In genomic region chr8:111157617-111158016, GRCm38 (mm10) we compare ENCODE assay signal across 9 mouse cellular contexts.
DNase-seq lines count a peak whose midpoint lies in the region; ATAC-seq and TF ChIP-seq lines count a peak whose summit lies in the region.
"Had no signal": no experiment of that assay in that cellular context is flagged by ENCODE, and none has a peak within 500 bp of the region (broad histone marks: within the 10 kb centered on the region; RNA-seq: fewer than 3 reads in every experiment).

No protein-coding gene starts in this region.

- H3K36me3 ChIP-seq in forebrain, embryonic 11.5 days (ENCODE audit: control insufficient read depth, insufficient read depth, low read length) = peaks cover 8% of the 10 kb centered on the region
- peaks cover 25% of the 10 kb centered on the region for H3K36me3 ChIP-seq in forebrain, embryonic 16.5 days (ENCODE audit: control insufficient read depth, insufficient read depth)

- no peak overlapping the region for H3K9ac ChIP-seq in forebrain, embryonic 11.5 days (ENCODE audit: low read length)
- no peak overlapping the region for H3K9ac ChIP-seq in forebrain, embryonic 16.5 days (replicated peaks; ENCODE audit: low read depth, low read length)
- H3K9ac ChIP-seq: hindbrain, embryonic 15.5 days had no signal

- WGBS in forebrain, embryonic 11.5 days = 46% methylated on average over 14 of the region's 14 CpGs
- WGBS in forebrain, embryonic 16.5 days = 47% methylated on average over 14 of the region's 14 CpGs
- WGBS in bone marrow, adult 2 months = 69% methylated on average over 14 of the region's 14 CpGs

- peak; percentile 82 for DNase-seq in forebrain, embryonic 11.5 days (ENCODE audit: low spot score)
- peak; percentile 35 to 54 for DNase-seq in heart, postnatal 36 days
- peak; percentile 28 for DNase-seq in left cerebral cortex, adult 11 months (ENCODE audit: low spot score)
- DNase-seq in spleen, postnatal 10 days (ENCODE audit: low spot score in 2 of 2) = peak; percentile 35 to 75

- no peak overlapping the region for H3K27ac ChIP-seq in forebrain, embryonic 11.5 days (ENCODE audit: low read depth, low read length)
- H3K27ac ChIP-seq in forebrain, embryonic 16.5 days (ENCODE audit: low read length) = no peak overlapping the region
- no peak overlapping the region for H3K27ac ChIP-seq in bone marrow, adult 2 months (ENCODE audit: control insufficient read depth, insufficient read depth, low read depth, low read length, poor library complexity)
- H3K27ac ChIP-seq in embryonic fibroblast, embryonic 13.5 days (ENCODE audit: insufficient read depth, low read length) = no peak overlapping the region
- H3K27ac ChIP-seq: hindbrain, embryonic 15.5 days had no signal

- TF ChIP-seq CTCF in bone marrow, adult 2 months (IDR thresholded peaks at IDR 0.05; ENCODE audit: control insufficient read depth, insufficient read depth, low read length) = peak; percentile 65
- TF ChIP-seq CTCF in embryonic fibroblast, embryonic 13.5 days (IDR thresholded peaks at IDR 0.05; ENCODE audit: borderline replicate concordance, insufficient read depth, low read length) = peak; percentile 88; the same call in 1 of the 2 replicates

- no peaks in the 10 kb centered on the region for H3K9me3 ChIP-seq in forebrain, embryonic 11.5 days (ENCODE audit: control insufficient read depth, low read length)
- no peaks in the 10 kb centered on the region for H3K9me3 ChIP-seq in forebrain, embryonic 16.5 days (ENCODE audit: control insufficient read depth, low read length)
- H3K9me3 ChIP-seq: hindbrain, embryonic 15.5 days had no signal

- H3K4me2 ChIP-seq in forebrain, embryonic 11.5 days (ENCODE audit: low read depth, low read length, severe bottlenecking) = no peak overlapping the region
- no peak overlapping the region for H3K4me2 ChIP-seq in forebrain, embryonic 16.5 days (ENCODE audit: low read length)
- H3K4me2 ChIP-seq: hindbrain, embryonic 15.5 days had no signal

- no peak overlapping the region for H3K4me3 ChIP-seq in forebrain, embryonic 11.5 days (ENCODE audit: low read depth, low read length)
- H3K4me3 ChIP-seq in forebrain, embryonic 16.5 days (replicated peaks; ENCODE audit: low read length) = no peak overlapping the region
- H3K4me3 ChIP-seq in bone marrow, adult 2 months (replicated peaks; ENCODE audit: control insufficient read depth, low read depth, low read length) = no peak overlapping the region
- H3K4me3 ChIP-seq in embryonic fibroblast, embryonic 13.5 days (ENCODE audit: insufficient read depth, low read length) = no peak overlapping the region
- H3K4me3 ChIP-seq: hindbrain, embryonic 15.5 days had no signal

- TF ChIP-seq POLR2A in bone marrow, adult 2 months (IDR thresholded peaks at IDR 0.05; ENCODE audit: borderline replicate concordance, control insufficient read depth, low read depth, low read length) = no peak
- no peak for TF ChIP-seq POLR2A in embryonic fibroblast, embryonic 13.5 days (IDR thresholded peaks at IDR 0.05; ENCODE audit: low read depth, low read length)

- intact Hi-C loops in heart, postnatal 36 days (cut with DNase I) = no loop called here

- no peaks in the 10 kb centered on the region for H3K27me3 ChIP-seq in forebrain, embryonic 11.5 days (ENCODE audit: control insufficient read depth, insufficient read depth, low read length)
- no peaks in the 10 kb centered on the region for H3K27me3 ChIP-seq in forebrain, embryonic 16.5 days (replicated peaks; ENCODE audit: control insufficient read depth, insufficient read depth, low read length)
- H3K27me3 ChIP-seq: hindbrain, embryonic 15.5 days had no signal

- 0 out of 2 replicates have a peak, but pooled peaks have one; percentile 55 for ATAC-seq in forebrain, embryonic 11.5 days (replicated peaks; ENCODE audit: low FRiP score)
- no peak for ATAC-seq in forebrain, embryonic 16.5 days
- peak; percentile 67 for ATAC-seq in megakaryocyte, adult 5-6 weeks (ENCODE audit: poor library complexity, severe bottlenecking)

- H3K4me1 ChIP-seq in forebrain, embryonic 11.5 days (replicated peaks; ENCODE audit: control insufficient read depth, insufficient read depth, low read length) = no peaks in the 10 kb centered on the region
- no peaks in the 10 kb centered on the region for H3K4me1 ChIP-seq in forebrain, embryonic 16.5 days (replicated peaks; ENCODE audit: control insufficient read depth, insufficient read depth, low read length)
- H3K4me1 ChIP-seq in bone marrow, adult 2 months (ENCODE audit: control insufficient read depth, insufficient read depth, low read length) = no peaks in the 10 kb centered on the region
- no peaks in the 10 kb centered on the region for H3K4me1 ChIP-seq in embryonic fibroblast, embryonic 13.5 days (ENCODE audit: control insufficient read depth, insufficient read depth, low read length)
- H3K4me1 ChIP-seq: hindbrain, embryonic 15.5 days had no signal

Comparison
In these comparisons a context has a peak if more than half of its experiments do, and no peak if none do; other contexts are left out.
1. DNase-seq: peak in every context shown above with its lines; median percentile 82 in forebrain, embryonic 11.5 days; 55 in spleen, postnatal 10 days; 44 in heart, postnatal 36 days; 28 in left cerebral cortex, adult 11 months.